Mouse (Mus musculus) lung, adult 2 months (tissue): ENCODE measurements around the gene Mrtfa.

ENCODE experiments used
- CTCF ChIP-seq: fragments of 200-500 bp; IDR thresholded peaks from 2 replicates; pipeline ENCODE4 v1.5.1; 2011; ENCODE audit warnings: mild to moderate bottlenecking, low read length, control low read depth; ENCODE audit not compliant: insufficient read depth
- POLR2A ChIP-seq: fragments of 200-500 bp; IDR thresholded peaks from 2 replicates; pipeline ENCODE4 v1.6.1; 2011; ENCODE audit warnings: low read depth, mild to moderate bottlenecking, control low read depth, low read length, borderline replicate concordance; ENCODE audit errors: extremely low read depth

DNA sequence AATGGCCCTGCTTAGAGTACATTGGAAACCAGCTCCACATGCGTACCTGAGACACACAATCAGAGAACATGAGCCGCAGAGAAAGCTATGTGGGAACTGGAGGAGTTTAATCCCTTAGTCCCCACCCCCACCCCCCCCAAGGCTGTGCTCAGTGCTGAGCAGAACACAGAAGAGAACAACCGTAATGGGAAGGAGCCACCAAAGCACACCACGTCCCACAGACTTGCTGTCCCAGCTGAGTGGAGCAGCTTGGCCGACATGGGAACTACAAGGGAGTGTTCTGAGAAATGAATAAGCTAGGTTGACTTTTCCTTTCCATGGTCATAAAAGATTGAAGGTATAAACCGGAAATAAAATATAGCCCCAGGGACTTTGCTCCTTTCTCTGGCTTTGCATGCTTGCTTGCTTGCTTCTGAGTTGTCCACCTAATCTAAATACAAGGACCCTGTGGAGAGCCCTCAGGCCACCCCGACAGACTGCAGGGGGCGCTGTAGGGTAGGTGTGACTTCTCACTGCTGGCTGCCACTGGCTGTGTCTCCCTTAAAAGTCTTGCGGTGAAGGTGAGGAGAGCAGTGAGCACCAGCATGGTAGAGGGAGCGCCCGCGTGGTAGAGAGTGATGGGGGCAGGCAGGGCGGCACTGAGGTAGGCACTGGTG is 148.2 kb downstream of the Mrtfa start:
- TF ChIP-seq POLR2A (no peak), CTCF (no peak)
